Mouse (Mus musculus): ENCODE data around the gene Cdk14. TPM values are rescaled to one million over a fixed set of nuclear protein-coding genes. Genes with fewer than 3 reads are reported as not detected.

The Cdk14 gene
- total RNA-seq, 2 experiments from 2014 or later: 2.5 TPM; not detected in 1

DNA sequence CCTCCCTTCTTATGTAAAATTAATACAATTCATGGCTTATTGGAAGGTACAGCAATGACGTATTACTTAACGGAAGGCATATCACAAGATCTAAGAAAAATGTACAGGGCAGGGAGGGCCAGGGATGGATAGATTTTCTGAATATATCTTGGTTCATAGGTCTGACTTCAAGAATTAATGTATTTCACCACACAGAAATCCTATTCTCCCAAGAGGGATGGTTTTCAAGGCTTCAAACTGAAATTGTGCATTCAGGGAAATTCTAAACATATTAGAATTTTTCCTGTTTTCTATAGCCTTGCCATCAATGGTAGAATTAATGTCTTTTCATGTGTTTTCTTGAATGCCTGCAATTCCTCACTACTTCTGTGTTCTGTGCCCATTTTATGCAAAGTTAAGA, 593.2 kb downstream of the Cdk14 start:
- ATAC-seq (replicated peaks; ENCODE audit: low FRiP score, poor library complexity, severe bottlenecking): no peak

DNA sequence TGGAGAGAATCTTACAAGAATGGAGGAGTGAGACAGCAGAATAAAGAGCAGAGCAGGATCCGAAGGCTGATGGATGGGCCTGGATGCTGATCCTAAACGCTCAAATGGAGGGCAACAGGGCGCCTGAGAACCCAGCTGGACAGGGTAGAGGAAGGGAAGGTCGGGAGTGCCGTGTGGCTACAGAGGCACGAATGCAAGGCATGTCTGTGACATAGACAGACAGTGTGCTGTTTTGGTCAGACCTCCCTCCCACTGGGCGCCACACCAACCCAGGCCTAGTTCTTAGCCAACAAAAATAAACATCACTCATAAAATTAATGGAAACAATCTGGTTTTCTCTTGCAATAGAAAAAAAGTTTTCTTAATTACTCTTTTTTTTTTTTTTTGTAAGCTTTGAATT, 594.2 kb downstream of the Cdk14 start:
- ATAC-seq (replicated peaks; ENCODE audit: low FRiP score, poor library complexity, severe bottlenecking): no peak

DNA sequence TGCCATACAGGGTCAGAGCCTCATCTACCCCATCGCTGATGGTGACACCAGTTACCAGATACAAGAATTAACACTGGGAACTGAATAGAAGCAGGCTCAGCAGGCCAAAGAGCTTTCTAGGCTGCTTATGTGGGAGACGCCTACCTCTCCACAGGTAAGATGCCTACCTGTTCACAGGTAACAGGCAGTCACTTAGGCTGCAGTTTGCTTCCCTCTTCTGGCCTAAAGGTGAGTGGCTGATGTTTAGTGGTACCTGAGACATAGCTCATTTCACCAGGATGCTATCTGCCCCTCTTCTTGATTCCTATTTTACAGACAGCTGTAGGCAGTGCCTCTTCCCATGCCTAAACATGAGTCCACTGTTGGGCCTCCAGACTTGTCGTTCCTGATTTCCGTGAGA, 595.0 kb downstream of the Cdk14 start:
- ATAC-seq (replicated peaks; ENCODE audit: low FRiP score, poor library complexity, severe bottlenecking): no peak

DNA sequence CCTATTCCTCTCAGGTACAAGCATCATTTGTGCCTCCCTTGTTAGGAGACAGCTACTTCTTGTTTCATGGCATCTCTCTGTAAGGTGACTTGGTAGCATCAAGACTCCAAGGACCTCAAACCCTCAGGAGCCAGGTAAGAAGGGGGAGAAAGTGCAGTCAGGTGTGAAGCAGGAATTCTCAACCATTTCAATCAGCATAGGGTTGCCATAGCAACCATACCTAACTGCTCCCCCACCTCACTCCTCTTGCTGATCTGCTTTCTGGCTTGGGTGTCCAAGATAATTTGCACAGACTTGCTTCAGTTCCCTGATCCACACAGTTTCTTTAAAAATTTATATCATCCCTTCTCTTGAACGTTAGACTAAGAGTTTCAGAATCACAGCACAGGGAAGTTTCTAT, 595.9 kb downstream of the Cdk14 start:
- ATAC-seq (replicated peaks; ENCODE audit: low FRiP score, poor library complexity, severe bottlenecking): no peak

DNA sequence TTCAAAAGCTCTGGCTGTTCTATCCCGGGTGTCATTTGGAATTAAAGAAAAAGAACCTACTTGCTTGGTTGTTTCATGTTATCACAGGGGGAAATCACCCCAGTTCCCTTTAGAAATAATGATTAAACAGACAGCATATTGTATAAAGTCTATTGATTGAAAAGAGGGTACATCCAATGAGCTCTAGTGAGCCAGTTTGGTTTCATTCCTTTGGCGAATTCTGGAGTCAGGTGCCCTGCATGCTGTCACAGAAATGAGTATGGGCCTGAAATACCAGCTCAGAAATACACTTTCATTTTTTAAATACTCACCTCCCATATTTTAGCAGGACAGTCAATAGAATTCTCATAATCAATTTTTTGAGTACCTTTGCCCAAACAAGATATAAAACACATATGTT, 598.1 kb downstream of the Cdk14 start:
- ATAC-seq (replicated peaks; ENCODE audit: low FRiP score, poor library complexity, severe bottlenecking): no peak

DNA sequence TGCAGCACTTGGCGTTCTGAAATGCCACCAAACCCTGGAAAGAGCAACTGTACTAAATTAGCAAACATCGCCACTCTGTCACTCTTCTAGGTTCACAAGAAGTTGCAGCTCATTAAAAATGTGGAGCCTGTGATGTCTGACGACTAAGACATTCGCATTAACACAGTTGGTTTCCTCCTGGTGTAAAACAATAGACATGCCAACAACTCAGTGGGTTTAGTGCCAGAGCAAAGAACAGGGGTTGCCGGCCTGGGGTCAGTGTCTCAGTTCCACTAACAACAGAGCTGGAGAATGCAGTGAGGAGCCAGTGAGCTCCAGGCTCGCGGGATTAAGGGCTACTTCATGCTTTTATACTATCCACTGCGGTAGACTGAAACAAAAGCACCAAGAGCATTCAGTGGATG, 598.7 kb downstream of the Cdk14 start:
- no peak for ATAC-seq (replicated peaks; ENCODE audit: low FRiP score, poor library complexity, severe bottlenecking)

DNA sequence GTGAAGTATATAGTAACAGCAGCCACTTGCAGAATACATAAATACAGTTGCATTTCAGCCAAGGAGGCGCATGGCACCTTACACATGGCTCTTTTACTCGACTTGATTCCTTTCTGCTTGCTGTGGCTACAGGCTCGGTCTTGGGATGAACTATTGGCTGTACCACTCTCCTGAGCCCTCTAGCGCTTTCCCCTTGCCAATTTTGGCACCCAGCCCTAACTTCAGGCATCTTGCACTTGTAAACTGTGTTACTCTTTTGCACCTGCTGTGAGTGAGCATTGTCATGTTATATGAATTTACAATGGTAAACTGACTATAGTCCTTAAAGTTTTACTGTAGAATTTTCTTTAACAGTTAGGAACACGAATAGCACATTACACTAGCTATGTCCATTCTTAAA, 603.1 kb downstream of the Cdk14 start:
- no peak for ATAC-seq (replicated peaks; ENCODE audit: low FRiP score, poor library complexity, severe bottlenecking)

DNA sequence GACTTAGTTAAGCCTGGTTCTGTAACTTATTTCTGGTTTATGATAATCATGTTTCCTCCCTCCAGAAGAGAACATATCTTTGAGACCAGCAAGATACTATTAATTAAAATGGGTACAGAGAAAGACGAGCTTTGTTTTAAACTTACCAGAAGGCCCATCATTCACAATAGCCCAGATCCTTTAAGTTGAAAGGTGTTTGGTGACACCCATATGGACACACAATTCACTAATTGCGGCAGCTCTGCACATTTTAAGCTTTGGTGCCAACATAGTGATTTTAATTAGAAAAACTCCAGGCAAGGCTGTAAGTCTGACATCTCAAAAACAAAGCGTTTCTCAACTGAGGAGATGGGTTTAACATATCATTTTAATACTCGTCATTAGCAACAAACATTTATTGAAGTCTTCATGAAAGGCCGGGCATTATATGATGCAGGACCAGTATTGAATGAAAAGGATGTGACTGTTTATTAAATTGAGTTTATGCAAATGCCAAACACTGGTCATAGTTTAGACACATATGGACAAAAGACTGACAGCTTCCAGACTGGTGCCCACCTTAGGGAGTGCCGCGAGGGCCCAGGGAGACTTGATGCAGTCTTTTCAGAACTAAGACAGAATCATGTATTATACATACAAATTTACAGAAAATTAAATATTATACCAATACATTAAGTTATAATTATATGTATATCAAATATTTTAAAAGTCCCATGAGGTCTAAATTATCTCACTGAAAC, 605.5 kb downstream of the Cdk14 start:
- ATAC-seq (replicated peaks; ENCODE audit: low FRiP score, poor library complexity, severe bottlenecking): no peak

DNA sequence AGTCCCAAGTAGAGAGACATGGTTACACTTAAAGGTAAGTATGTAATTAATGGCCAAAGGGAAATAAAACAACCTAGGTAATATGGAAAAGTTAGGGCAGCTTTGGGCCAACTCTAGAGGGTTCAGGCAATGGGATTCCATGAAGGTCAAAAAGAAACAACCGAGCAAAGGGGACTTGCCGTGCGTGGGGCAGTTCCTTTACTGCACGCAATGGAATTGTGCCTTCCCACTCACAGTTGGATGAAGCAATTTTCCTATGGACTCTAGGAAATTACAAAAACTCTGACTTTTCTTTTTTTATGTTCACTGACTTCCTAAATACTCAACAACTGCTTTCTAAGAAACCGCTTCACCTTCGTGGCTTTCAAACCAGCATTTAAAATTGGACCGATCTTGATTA, 606.8 kb downstream of the Cdk14 start:
- no peak for ATAC-seq (replicated peaks; ENCODE audit: low FRiP score, poor library complexity, severe bottlenecking)

DNA sequence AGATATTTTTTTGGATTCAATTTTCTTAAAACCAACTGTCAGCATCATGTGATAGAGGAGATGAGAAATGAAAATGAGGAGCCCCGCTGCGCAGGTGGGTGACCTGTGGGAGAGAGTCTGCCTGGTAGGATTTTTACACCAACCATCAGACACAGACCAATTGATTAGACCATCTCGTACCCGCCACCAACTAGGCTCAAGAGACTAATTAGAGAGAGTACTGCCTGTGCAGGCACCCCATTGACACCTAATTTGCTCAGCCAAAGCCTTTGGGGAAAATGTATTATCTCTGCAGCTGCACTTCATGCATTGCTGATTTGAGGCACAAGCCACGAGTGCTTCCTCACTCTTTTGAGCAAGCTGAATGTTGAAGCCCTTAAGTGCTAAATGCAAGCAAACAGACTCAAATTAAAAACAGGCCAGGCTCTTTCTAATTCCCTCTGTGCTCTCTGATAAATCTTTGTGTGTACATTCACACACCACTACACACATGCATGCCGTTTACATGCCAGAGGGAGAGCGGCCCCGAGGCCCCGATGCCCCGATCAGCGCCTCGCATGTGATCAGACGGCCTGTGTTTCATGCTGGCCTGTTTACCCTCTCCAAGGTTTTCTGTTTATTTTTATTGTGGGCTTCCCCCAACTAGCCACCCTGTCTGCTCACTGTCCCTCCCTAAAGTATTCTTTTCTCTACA, 607.9 kb downstream of the Cdk14 start:
- no peak for ATAC-seq (replicated peaks; ENCODE audit: low FRiP score, poor library complexity, severe bottlenecking)

DNA sequence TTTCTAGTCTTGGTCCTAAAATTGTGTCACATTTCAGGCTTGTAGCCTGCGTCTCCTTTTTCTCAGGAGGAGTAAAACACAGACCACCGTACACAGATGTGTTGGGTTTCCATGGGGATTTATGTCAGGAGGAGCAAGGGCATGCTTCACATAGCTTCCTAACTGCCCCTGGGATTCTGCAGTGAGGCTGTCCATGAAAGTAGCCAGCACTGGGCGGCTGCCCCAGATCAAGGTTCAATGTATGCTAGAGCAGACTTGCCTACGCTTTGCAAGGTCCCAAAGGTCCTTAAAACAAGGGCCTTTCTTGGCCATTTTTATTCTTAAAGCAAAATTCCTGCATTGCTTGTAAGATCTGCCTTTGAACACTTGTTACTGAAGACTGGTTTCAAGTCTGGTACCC, 614.9 kb downstream of the Cdk14 start:
- ATAC-seq (replicated peaks; ENCODE audit: low FRiP score, poor library complexity, severe bottlenecking): no peak

DNA sequence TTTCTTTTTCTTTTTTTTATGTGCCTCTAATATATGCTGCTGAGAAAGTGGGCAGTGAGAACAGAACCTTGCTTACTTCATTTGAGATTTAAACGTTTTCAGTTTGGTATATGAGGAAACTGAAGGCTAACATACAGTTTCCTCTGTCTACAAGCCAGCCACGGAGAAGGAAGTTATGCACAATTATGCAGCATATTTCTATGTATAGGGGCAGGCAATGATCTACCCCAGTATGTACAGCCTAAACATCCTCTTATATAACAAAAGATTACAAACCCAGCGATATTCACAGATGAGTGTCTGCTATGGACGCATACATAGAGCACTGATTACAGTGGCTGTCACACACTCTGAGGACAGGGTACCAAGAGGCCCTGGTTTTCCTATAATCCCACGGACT, 616.4 kb downstream of the Cdk14 start:
- ATAC-seq (replicated peaks; ENCODE audit: low FRiP score, poor library complexity, severe bottlenecking): no peak

DNA sequence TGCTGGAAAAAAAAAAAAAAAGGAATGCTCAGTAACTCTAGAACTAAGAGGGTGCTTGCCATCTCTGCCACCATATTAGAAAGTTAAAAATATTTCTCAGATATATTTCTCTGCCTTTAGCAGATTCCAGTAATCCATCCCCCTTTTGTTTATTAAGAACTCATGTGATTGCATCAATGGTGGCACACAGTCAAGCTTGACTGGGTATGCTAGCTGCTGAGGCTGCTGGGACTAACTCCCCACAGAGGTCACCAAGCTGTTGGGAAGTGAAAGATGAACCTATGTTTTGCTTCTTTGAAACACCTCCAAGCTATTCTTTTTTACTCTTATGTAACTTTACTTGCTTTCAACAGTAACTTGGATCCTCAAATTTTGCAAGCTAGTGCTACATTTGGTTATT, 618.1 kb downstream of the Cdk14 start:
- ATAC-seq (replicated peaks; ENCODE audit: low FRiP score, poor library complexity, severe bottlenecking): no peak

DNA sequence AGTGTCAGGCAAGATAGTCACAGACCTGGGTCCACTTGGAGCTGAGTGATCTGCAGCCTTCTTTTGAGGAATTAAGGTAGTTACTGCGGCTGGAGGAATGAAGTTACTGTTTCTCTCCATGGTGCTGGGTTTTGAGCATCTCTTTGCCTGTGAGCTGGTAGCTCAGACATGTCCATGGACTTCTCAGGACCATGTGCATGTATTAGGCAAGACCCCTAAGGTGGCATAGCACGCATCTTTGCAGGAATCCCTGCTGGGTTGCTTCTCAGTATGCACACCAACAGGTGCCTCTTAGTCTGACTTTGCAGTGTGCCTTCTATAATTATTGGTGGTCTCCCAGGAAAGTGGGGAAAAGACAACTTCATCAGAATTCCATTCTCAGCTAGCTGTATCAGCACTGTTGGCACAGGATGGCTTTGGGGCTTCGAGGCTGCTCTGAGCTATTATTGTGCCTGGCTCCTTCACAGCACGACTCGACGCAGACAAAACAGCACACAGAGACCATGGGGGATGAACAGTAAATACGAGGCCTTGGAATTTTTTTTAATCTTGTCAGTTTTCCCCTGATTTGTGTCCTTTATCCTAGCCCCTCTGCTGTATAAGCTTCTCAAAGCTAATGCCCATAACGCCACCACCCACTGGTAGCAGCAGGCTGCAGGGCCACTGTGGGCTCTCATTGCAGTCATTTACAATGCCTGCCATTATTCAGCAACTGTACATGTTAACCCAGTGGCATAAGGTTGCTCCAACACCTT, 618.8 kb downstream of the Cdk14 start:
- no peak for ATAC-seq (replicated peaks; ENCODE audit: low FRiP score, poor library complexity, severe bottlenecking)

DNA sequence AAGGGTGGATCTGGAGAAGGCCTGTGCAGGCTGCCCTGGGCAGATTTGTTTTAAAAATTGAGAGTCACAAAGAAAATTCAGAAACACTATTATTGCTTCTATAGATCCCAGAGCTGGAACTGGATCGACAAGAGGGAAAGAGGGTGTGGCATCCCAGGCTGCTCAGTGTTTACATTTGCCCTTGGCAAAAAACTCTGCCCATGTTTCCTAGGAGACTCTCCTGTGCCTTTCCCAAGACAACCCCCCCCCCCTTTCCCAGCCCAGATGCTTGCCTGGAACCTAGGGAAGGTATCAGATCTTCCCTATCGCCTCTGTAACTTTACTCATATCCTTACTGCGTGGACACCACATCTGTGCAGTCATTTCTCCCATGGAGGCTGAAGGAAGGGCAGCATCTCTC, 628.9 kb downstream of the Cdk14 start:
- ATAC-seq (replicated peaks; ENCODE audit: low FRiP score, poor library complexity, severe bottlenecking): no peak

DNA sequence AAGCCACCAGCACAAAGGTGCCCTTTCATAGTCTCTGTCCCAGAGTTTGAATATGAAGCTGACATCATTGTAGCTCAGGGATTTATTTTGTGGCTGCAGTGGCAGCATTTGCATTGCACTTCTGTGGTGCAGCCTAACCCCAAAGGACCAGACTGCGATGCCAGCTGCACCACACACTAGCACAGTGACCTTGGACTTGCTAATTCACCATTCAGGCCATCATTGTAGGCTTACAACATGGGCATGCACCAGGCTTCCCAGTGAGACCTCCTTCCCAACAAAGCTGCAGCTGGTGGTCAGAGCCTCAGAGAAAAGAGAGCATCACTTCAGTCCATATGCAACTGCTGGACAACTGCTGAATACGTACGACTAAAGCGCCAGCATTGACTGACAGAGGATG, 629.8 kb downstream of the Cdk14 start:
- ATAC-seq (replicated peaks; ENCODE audit: low FRiP score, poor library complexity, severe bottlenecking): no peak

DNA sequence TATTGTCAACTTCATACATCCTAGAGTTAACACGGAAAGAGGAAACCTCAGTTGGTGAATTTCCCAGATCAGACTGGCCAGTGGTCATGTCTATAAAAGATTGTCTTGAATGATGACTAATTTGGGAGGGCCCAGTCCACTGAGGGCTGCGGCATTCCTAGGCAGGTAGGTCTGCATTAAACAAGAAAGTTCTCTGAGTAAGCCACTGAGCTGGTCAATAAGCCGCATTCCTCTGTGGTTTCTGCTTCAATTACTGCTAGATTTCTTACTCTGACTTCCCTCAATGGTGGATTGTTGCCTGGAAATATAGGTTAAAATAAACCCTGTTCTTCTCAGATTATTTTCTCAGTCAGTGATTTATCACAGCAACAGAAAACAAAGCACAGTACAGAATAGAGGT, 631.6 kb downstream of the Cdk14 start:
- no peak for ATAC-seq (replicated peaks; ENCODE audit: low FRiP score, poor library complexity, severe bottlenecking)

DNA sequence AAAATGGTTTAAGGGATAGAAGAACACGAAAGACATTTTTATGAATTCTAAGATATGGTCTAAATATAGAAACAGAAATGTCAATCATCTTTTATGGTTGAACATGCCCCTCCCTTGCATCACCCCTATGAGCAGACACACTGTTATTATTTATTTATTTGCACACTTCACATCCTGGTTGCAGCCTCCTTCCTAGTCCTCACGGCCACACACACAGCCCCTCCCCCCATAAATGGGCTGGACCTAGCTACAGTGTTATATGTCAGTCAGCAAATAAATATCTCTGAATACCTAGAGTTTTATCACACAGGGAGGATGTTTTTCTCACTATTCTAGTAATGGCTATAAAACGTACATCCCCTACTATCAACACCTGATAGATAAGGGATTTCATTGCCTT, 633.3 kb downstream of the Cdk14 start:
- ATAC-seq (replicated peaks; ENCODE audit: low FRiP score, poor library complexity, severe bottlenecking): no peak

DNA sequence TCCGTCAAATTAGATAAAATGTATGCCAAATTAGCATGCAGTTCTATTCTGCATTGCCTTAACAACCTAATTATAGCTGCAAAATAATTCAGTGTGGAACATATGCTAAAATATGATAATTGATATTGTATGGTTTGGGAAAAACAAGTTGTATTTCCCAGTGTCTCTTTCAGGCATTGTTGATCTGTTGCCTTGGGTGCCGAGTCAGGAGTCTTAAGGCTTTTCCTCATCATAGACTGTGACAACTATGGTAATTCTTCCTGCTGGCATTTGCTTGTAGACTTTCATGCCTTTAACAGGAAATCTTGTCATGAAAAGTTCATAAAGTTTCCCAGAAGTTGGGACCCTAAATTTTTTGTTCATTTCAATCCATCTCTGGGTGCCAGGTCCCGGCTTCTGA, 641.8 kb downstream of the Cdk14 start:
- ATAC-seq (replicated peaks; ENCODE audit: low FRiP score, poor library complexity, severe bottlenecking): no peak

DNA sequence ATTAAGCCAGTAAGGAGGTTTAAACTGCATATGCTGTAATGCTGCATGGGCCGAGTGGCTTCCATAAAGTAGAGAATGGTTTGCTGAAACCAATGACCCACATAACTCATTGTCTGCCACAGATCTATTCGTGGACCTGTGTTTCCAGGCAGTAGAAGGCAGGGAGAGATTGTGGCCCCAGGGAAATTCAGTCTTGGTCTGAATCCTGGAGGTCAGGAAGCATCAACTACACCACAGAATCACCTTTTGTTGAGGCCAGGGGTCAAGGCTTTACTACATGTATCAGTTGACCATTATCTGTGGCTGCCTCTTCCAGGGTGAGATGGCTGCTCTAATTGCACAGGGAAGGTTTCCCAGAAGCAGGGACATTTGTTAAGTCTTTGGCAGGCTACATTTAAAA, 643.6 kb downstream of the Cdk14 start:
- ATAC-seq (replicated peaks; ENCODE audit: low FRiP score, poor library complexity, severe bottlenecking): no peak

Measured in erythroid progenitor cell, adult 5-6 weeks (primary cell).